Mouse (Mus musculus): ENCODE results near the gene Pebp1. TPM values are rescaled to one million over a fixed set of nuclear protein-coding genes. Genes with fewer than 3 reads are reported as not detected.

The Pebp1 gene
- polyA plus RNA-seq, 1 experiment from 2014 or later: 649 TPM

DNA sequence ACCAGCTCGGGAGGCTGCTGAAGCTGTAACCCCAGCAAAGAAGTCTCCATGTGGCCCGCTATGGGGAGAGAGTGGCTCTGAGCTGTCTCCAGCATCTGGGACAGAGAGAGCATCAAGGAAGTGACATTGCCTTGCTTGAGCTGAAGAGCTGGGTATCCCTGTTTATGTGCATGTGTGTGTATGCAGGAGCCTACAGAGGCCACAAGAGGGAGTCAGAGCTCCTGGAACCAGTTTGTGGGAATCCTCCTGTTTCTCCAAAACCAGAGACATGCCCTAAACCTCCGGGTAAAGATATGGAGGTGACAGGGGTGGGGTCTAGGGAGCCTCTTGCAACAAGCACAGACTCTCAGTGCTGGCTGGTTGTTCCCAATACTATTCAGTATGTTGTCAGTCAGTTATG, 3.9 kb upstream of the Pebp1 start:
- H3K4me1 ChIP-seq (replicated peaks; ENCODE audit: control insufficient read depth, insufficient read depth, low read length): peaks cover 8% of the 10 kb centered on the region
- H3K9me3 ChIP-seq (ENCODE audit: control insufficient read depth, low read length): no peaks in the 10 kb centered on the region
- H3K36me3 ChIP-seq (ENCODE audit: control insufficient read depth, insufficient read depth, low read length): no peaks in the 10 kb centered on the region
- no peaks in the 10 kb centered on the region for H3K27me3 ChIP-seq (ENCODE audit: control insufficient read depth, insufficient read depth, low read depth, low read length)
- H3K4me3 ChIP-seq (ENCODE audit: low read length): no peak overlapping the region
- no peak overlapping the region for H3K27ac ChIP-seq (ENCODE audit: low read length)
- no peak overlapping the region for H3K4me2 ChIP-seq (ENCODE audit: low read depth, low read length)
- H3K9ac ChIP-seq (ENCODE audit: low read length): no peak overlapping the region
- no peak for ATAC-seq (ENCODE audit: low read depth)
- WGBS: 77% methylated on average over 3 of the region's 3 CpGs

DNA sequence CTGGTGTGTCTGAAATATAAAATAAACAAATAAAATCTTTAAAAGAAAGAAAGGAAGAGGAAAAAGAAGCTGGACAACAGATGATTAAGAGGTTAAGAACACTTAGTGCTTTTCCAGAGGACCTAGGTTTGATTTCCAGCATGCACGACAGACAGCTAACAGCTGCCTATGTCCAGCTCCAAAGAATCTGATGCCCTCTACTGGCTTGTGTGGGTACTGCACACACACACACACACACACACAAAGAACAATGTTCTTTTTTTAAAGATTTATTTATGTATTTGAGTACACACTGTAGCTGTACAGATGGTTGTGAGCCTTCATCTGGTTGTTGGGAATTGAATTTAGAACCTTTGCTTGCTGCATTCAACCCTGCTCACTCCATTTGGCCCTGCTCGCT, 2.7 kb upstream of the Pebp1 start:
- H3K9me3 ChIP-seq (ENCODE audit: control insufficient read depth, low read length): no peaks in the 10 kb centered on the region
- 87% methylated on average over 2 of the region's 2 CpGs for WGBS
- H3K9ac ChIP-seq (ENCODE audit: low read length): no peak overlapping the region
- peaks cover 15% of the 10 kb centered on the region for H3K4me1 ChIP-seq (replicated peaks; ENCODE audit: control insufficient read depth, insufficient read depth, low read length)
- no peaks in the 10 kb centered on the region for H3K27me3 ChIP-seq (ENCODE audit: control insufficient read depth, insufficient read depth, low read depth, low read length)
- no peak for ATAC-seq (ENCODE audit: low read depth)
- no peaks in the 10 kb centered on the region for H3K36me3 ChIP-seq (ENCODE audit: control insufficient read depth, insufficient read depth, low read length)
- H3K4me2 ChIP-seq (ENCODE audit: low read depth, low read length): no peak overlapping the region
- H3K4me3 ChIP-seq (ENCODE audit: low read length): no peak overlapping the region
- H3K27ac ChIP-seq (ENCODE audit: low read length): no peak overlapping the region

DNA sequence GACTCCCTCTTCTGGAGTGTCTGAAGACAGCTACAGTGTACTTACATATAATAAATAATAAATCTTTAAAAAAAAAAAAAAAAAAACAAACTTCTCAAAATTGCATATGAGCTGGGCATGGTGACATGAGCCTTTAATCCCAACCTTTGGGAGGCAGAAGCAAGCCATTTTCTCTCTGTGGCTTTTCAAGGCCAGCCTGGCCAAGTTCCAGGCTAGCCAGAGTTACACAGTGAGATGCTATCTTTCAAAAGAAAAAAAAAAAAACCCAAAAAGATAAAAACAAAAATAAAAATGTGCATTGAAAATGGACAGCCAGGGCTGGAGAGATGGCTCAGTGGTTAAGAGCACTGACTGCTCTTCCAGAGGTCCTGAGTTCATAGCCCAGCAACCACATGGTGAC, 2.2 kb upstream of the Pebp1 start:
- Histone ChIP-seq H3K9me3 (ENCODE audit: control insufficient read depth, low read length) (no peaks in the 10 kb centered on the region), H3K36me3 (ENCODE audit: control insufficient read depth, insufficient read depth, low read length) (peaks cover 4% of the 10 kb centered on the region; the same call in 1 of the 2 replicates), H3K9ac (ENCODE audit: low read length) (no peak overlapping the region), H3K4me3 (ENCODE audit: low read length) (no peak overlapping the region), H3K4me2 (ENCODE audit: low read depth, low read length) (no peak overlapping the region), H3K27me3 (ENCODE audit: control insufficient read depth, insufficient read depth, low read depth, low read length) (no peaks in the 10 kb centered on the region), H3K27ac (ENCODE audit: low read length) (no peak overlapping the region), H3K4me1 (replicated peaks; ENCODE audit: control insufficient read depth, insufficient read depth, low read length) (peaks cover 15% of the 10 kb centered on the region)
- ATAC-seq (ENCODE audit: low read depth): no peak

DNA sequence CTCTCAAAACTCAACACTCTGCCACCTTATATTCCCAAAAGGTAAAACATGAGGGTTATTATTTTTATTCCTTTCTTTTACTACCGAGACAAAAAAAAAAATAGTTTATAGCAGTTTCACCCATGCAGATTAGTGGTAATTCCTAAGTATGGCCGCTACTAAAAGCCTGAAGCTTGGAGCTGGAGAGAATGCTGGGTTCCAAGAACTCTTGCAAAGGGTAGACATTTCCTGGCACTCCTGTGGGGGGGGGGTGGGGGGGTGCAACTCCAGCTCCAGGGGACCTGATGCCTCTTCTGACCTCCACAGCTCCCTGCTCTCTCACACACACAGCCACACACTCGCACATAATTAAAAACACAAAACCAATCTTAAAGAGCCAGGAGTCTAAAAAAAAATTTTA, 1.1 kb downstream of the Pebp1 start:
- Histone ChIP-seq H3K27me3 (ENCODE audit: control insufficient read depth, insufficient read depth, low read depth, low read length) (no peaks in the 10 kb centered on the region), H3K27ac (ENCODE audit: low read length) (no peak overlapping the region), H3K9ac (ENCODE audit: low read length) (peak overlapping the region; percentile 72), H3K36me3 (ENCODE audit: control insufficient read depth, insufficient read depth, low read length) (peaks cover 18% of the 10 kb centered on the region), H3K4me2 (ENCODE audit: low read depth, low read length) (peak overlapping the region; percentile 75), H3K9me3 (ENCODE audit: control insufficient read depth, low read length) (no peaks in the 10 kb centered on the region), H3K4me1 (replicated peaks; ENCODE audit: control insufficient read depth, insufficient read depth, low read length) (peaks cover 15% of the 10 kb centered on the region), H3K4me3 (ENCODE audit: low read length) (peak overlapping the region; percentile 58)
- no peak for ATAC-seq (ENCODE audit: low read depth)
- 33% methylated on average over 3 of the region's 3 CpGs for WGBS

GRCm38 (mm10) chr5:117285266-117285665, 2.2 kb downstream of the Pebp1 start:
- no peak overlapping the region for H3K4me3 ChIP-seq (ENCODE audit: low read length)
- no peaks in the 10 kb centered on the region for H3K9me3 ChIP-seq (ENCODE audit: control insufficient read depth, low read length)
- no peak overlapping the region for H3K9ac ChIP-seq (ENCODE audit: low read length)
- no peak overlapping the region for H3K4me2 ChIP-seq (ENCODE audit: low read depth, low read length)
- WGBS: 73% methylated on average over 4 of the region's 4 CpGs
- peaks cover 18% of the 10 kb centered on the region for H3K36me3 ChIP-seq (ENCODE audit: control insufficient read depth, insufficient read depth, low read length)
- H3K4me1 ChIP-seq (replicated peaks; ENCODE audit: control insufficient read depth, insufficient read depth, low read length): peaks cover 15% of the 10 kb centered on the region
- H3K27ac ChIP-seq (ENCODE audit: low read length): no peak overlapping the region
- no peaks in the 10 kb centered on the region for H3K27me3 ChIP-seq (ENCODE audit: control insufficient read depth, insufficient read depth, low read depth, low read length)
- ATAC-seq (ENCODE audit: low read depth): no peak

DNA sequence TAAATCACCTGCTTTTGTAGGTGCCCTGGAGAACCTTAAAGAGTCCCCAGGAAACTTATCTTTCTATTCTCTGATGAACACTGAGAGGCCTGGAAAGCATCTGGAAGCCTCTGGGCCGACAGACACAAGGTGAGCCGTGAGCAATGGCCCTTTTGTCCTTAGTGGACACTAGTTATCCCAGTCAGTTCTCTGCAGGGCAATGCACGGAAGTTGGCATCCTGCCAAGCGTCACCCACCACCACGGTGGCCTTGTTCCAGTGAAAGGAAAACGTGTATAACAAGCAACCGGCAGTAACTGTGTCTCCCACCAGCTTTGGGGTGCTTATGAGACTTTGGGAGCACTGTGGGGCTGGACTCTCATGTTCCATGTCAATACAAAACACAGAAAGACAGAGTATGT, 2.7 kb downstream of the Pebp1 start:
- WGBS: 32% methylated on average over 7 of the region's 7 CpGs
- no peak for ATAC-seq (ENCODE audit: low read depth)
- Histone ChIP-seq H3K9ac (ENCODE audit: low read length) (no peak overlapping the region), H3K27ac (ENCODE audit: low read length) (no peak overlapping the region), H3K36me3 (ENCODE audit: control insufficient read depth, insufficient read depth, low read length) (peaks cover 18% of the 10 kb centered on the region), H3K27me3 (ENCODE audit: control insufficient read depth, insufficient read depth, low read depth, low read length) (no peaks in the 10 kb centered on the region), H3K4me3 (ENCODE audit: low read length) (no peak overlapping the region), H3K4me2 (ENCODE audit: low read depth, low read length) (no peak overlapping the region), H3K4me1 (replicated peaks; ENCODE audit: control insufficient read depth, insufficient read depth, low read length) (peaks cover 15% of the 10 kb centered on the region), H3K9me3 (ENCODE audit: control insufficient read depth, low read length) (no peaks in the 10 kb centered on the region)

DNA sequence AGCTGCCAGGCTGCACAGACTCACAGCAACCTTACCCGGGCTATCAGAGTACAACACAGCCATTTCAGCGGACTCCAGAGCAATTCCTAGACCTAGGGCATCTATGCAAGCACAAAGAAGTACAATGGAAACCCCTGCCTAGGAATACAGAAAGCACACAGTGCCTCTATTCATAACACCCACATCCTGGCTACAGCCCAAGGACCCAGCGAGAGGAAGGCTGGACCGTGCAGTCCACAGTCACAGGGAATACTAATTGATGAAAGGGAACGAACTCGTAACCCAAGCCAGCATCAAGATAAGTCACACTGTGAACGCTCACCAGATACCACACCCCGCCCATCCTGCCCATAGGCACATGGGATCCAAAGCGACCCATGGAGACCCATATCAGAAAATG, 3.4 kb downstream of the Pebp1 start:
- H3K36me3 ChIP-seq (ENCODE audit: control insufficient read depth, insufficient read depth, low read length): peaks cover 18% of the 10 kb centered on the region
- no peak overlapping the region for H3K9ac ChIP-seq (ENCODE audit: low read length)
- peaks cover 21% of the 10 kb centered on the region for H3K4me1 ChIP-seq (replicated peaks; ENCODE audit: control insufficient read depth, insufficient read depth, low read length)
- 77% methylated on average over 9 of the region's 9 CpGs for WGBS
- H3K9me3 ChIP-seq (ENCODE audit: control insufficient read depth, low read length): no peaks in the 10 kb centered on the region
- H3K4me2 ChIP-seq (ENCODE audit: low read depth, low read length): no peak overlapping the region
- no peaks in the 10 kb centered on the region for H3K27me3 ChIP-seq (ENCODE audit: control insufficient read depth, insufficient read depth, low read depth, low read length)
- H3K27ac ChIP-seq (ENCODE audit: low read length): no peak overlapping the region
- ATAC-seq (ENCODE audit: low read depth): no peak
- H3K4me3 ChIP-seq (ENCODE audit: low read length): no peak overlapping the region

DNA sequence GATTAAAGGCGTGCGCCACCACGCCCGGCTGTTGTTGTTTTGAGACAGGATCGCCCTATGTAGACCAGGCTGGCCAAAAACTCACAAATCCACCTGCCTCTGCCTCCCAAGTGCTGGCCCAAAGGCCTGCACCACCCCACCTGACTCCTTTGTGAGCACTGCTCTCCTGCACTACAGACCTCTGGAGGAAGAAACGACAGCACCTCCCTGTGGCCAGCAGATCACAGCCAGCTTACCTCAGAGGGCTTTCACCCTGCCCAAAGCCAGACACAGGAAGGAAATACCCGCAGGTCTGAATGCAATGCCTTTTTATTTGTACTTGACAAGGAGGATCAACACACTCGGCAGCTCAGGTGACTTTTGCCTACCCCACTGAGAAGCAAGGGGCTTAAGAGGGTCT, 5.1 kb downstream of the Pebp1 start:
- no peaks in the 10 kb centered on the region for H3K27me3 ChIP-seq (ENCODE audit: control insufficient read depth, insufficient read depth, low read depth, low read length)
- no peak for ATAC-seq (ENCODE audit: low read depth)
- no peak overlapping the region for H3K4me3 ChIP-seq (ENCODE audit: low read length)
- peaks cover 18% of the 10 kb centered on the region for H3K36me3 ChIP-seq (ENCODE audit: control insufficient read depth, insufficient read depth, low read length)
- 83% methylated on average over 8 of the region's 8 CpGs for WGBS
- H3K9ac ChIP-seq (ENCODE audit: low read length): no peak overlapping the region
- H3K9me3 ChIP-seq (ENCODE audit: control insufficient read depth, low read length): no peaks in the 10 kb centered on the region
- no peak overlapping the region for H3K27ac ChIP-seq (ENCODE audit: low read length)
- H3K4me1 ChIP-seq (replicated peaks; ENCODE audit: control insufficient read depth, insufficient read depth, low read length): peaks cover 14% of the 10 kb centered on the region
- H3K4me2 ChIP-seq (ENCODE audit: low read depth, low read length): no peak overlapping the region

DNA sequence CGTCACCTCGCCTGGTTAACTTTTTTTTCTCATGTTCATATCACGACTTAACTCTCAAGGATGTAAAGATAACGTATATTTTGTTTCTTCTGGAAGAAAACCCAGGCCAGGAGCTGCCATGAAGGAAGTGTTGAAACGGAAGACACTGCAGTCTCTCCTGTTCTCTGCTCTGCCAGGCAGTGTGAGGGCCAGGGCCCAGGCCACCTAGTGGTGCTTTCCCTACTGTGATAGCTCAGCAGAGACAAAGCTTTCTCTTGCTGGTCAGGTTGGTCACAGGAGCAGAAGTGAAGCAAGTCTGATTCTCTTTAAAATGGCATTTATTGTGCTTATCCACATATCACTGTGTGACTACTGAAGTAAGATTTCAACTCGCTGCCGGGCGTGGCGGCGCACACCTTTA, 5.9 kb downstream of the Pebp1 start:
- Histone ChIP-seq H3K9me3 (ENCODE audit: control insufficient read depth, low read length) (no peaks in the 10 kb centered on the region), H3K27me3 (ENCODE audit: control insufficient read depth, insufficient read depth, low read depth, low read length) (no peaks in the 10 kb centered on the region), H3K9ac (ENCODE audit: low read length) (no peak overlapping the region), H3K4me3 (ENCODE audit: low read length) (no peak overlapping the region), H3K4me1 (replicated peaks; ENCODE audit: control insufficient read depth, insufficient read depth, low read length) (peaks cover 14% of the 10 kb centered on the region), H3K4me2 (ENCODE audit: low read depth, low read length) (no peak overlapping the region), H3K36me3 (ENCODE audit: control insufficient read depth, insufficient read depth, low read length) (peaks cover 18% of the 10 kb centered on the region), H3K27ac (ENCODE audit: low read length) (no peak overlapping the region)
- no peak for ATAC-seq (ENCODE audit: low read depth)
- WGBS: 85% methylated on average over 10 of the region's 10 CpGs

GRCm38 (mm10) chr5:117279669-117280050, 7.8 kb downstream of the Pebp1 start:
- Histone ChIP-seq H3K27me3 (ENCODE audit: control insufficient read depth, insufficient read depth, low read depth, low read length) (no peaks in the 10 kb centered on the region), H3K9me3 (ENCODE audit: control insufficient read depth, low read length) (no peaks in the 10 kb centered on the region), H3K4me2 (ENCODE audit: low read depth, low read length) (no peak overlapping the region), H3K4me3 (ENCODE audit: low read length) (no peak overlapping the region), H3K9ac (ENCODE audit: low read length) (no peak overlapping the region), H3K36me3 (ENCODE audit: control insufficient read depth, insufficient read depth, low read length) (peaks cover 14% of the 10 kb centered on the region), H3K4me1 (replicated peaks; ENCODE audit: control insufficient read depth, insufficient read depth, low read length) (peaks cover 6% of the 10 kb centered on the region), H3K27ac (ENCODE audit: low read length) (peak overlapping the region; percentile 37)
- 60% methylated on average over 4 of the region's 4 CpGs for WGBS
- ATAC-seq (ENCODE audit: low read depth): peak; percentile 48

All from lung, embryonic 16.5 days (tissue).